Mouse (Mus musculus): ENCODE measurements around the gene Vdac1. TPM values are rescaled to one million over a fixed set of nuclear protein-coding genes. Genes with fewer than 3 reads are reported as not detected.

Vdac1 gene
- polyA plus RNA-seq, 1 experiment, result 394 TPM

DNA sequence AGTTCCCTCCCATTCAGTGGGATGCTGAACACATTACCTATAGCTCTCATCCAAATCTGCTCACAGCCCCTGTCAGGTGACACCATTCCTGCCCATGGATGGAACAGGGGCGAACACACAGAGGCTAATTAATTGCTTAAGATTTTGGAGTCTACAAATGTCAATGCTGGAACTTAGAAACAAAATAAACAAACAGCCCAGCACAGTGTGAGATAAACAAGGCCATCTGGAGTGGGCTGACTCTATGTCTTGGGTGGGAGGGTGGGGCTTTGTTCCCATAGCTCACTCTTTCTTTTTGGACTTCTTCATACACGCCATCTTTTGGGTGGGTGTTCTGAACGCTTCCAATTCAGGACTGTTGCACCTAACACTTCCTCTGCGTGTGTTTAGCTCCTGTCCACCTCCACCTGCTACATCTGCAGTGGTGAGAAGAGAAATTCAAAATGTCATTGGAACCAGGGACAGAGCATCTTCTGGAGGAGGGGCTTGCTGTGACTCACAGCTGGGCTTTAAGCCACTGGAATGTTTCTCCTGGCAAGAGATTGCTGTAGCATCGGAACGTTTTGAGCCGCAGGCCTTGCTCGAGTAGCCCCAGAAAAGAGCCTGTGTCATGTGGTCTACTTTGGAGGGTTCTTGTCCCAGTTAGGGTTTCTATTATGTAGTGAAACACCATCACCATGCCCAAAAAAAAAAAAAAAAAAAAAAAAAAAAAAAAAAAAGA lies 72.6 kb downstream of the Vdac1 start:
- Histone ChIP-seq H3K27me3 (ENCODE audit: control insufficient read depth, insufficient read depth, low read length) (no peaks in the 10 kb centered on the region), H3K4me1 (ENCODE audit: control insufficient read depth, insufficient read depth, low read length) (no peaks in the 10 kb centered on the region), H3K4me3 (replicated peaks; ENCODE audit: insufficient read depth, low read depth, low read length) (no peak overlapping the region), H3K27ac (ENCODE audit: insufficient read depth, low read length) (no peak overlapping the region)
- DNase-seq, result no peak
- 66% methylated on average over 8 of the region's 8 CpGs for WGBS
- no peak for TF ChIP-seq POLR2A (IDR thresholded peaks at IDR 0.05; ENCODE audit: borderline replicate concordance, insufficient read depth, low read length)
- TF ChIP-seq CTCF (IDR thresholded peaks at IDR 0.05; ENCODE audit: borderline replicate concordance, insufficient read depth, low read depth, low read length), result no peak

DNA sequence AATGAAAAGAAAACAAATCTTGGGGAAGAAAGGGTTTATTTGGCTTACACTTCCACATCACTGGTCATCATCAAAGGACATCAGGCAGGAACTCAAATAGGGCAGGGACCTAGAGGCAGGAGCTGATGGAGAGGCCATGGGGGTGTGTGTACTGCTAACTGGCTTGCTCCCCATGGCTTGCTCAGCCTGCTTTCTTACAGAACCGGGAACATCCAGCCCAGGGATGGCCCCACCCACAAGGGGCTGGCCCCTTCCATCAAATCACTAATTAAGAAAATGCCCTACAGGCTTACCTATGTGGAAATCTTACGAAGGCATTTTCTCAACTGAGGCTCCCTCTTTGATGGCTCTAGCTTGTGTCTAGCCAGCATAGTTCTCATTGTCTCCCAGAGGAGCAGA lies 73.1 kb downstream of the Vdac1 start:
- no peak for DNase-seq
- Histone ChIP-seq H3K27me3 (ENCODE audit: control insufficient read depth, insufficient read depth, low read length) (no peaks in the 10 kb centered on the region), H3K4me3 (replicated peaks; ENCODE audit: insufficient read depth, low read depth, low read length) (no peak overlapping the region), H3K27ac (ENCODE audit: insufficient read depth, low read length) (no peak overlapping the region), H3K4me1 (ENCODE audit: control insufficient read depth, insufficient read depth, low read length) (no peaks in the 10 kb centered on the region)
- WGBS, result 55% methylated on average over 2 of the region's 2 CpGs
- TF ChIP-seq POLR2A (IDR thresholded peaks at IDR 0.05; ENCODE audit: borderline replicate concordance, insufficient read depth, low read length) (no peak), CTCF (IDR thresholded peaks at IDR 0.05; ENCODE audit: borderline replicate concordance, insufficient read depth, low read depth, low read length) (no peak)

GRCm38 (mm10) chr11:52435466-52435865 lies 74.8 kb downstream of the Vdac1 start:
- TF ChIP-seq POLR2A (IDR thresholded peaks at IDR 0.05; ENCODE audit: borderline replicate concordance, insufficient read depth, low read length) (no peak), CTCF (IDR thresholded peaks at IDR 0.05; ENCODE audit: borderline replicate concordance, insufficient read depth, low read depth, low read length) (no peak)
- WGBS, result 91% methylated on average over 5 of the region's 5 CpGs
- no peak for DNase-seq
- Histone ChIP-seq H3K27ac (ENCODE audit: insufficient read depth, low read length) (no peak overlapping the region), H3K27me3 (ENCODE audit: control insufficient read depth, insufficient read depth, low read length) (no peaks in the 10 kb centered on the region), H3K4me1 (ENCODE audit: control insufficient read depth, insufficient read depth, low read length) (no peaks in the 10 kb centered on the region), H3K4me3 (replicated peaks; ENCODE audit: insufficient read depth, low read depth, low read length) (no peak overlapping the region)

DNA sequence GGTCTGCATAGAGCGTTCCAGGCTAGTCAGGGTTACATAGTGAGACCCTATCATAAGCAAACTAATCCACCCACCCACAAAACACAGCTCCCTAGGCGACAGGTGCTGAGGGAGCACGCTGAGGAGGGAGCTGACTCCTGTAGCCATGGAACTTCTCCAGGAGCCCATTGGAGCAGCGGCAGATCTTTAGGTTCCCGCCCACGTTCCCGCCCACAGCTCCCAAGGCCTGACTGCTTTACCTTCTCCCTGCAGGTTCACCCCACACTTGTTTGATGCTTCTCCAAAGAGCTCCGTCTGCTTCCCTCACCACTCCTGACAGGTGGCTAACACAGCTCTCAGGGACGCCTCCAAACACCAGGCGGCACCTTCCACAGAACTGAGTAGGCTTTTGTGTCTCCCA lies 76.5 kb downstream of the Vdac1 start:
- H3K4me1 ChIP-seq (ENCODE audit: control insufficient read depth, insufficient read depth, low read length), result no peaks in the 10 kb centered on the region
- TF ChIP-seq POLR2A (IDR thresholded peaks at IDR 0.05; ENCODE audit: borderline replicate concordance, insufficient read depth, low read length), result no peak
- no peak for TF ChIP-seq CTCF (IDR thresholded peaks at IDR 0.05; ENCODE audit: borderline replicate concordance, insufficient read depth, low read depth, low read length)
- H3K4me3 ChIP-seq (replicated peaks; ENCODE audit: insufficient read depth, low read depth, low read length), result no peak overlapping the region
- H3K27me3 ChIP-seq (ENCODE audit: control insufficient read depth, insufficient read depth, low read length), result no peaks in the 10 kb centered on the region
- no peak overlapping the region for H3K27ac ChIP-seq (ENCODE audit: insufficient read depth, low read length)
- 23% methylated on average over 10 of the region's 10 CpGs for WGBS
- no peak for DNase-seq

Other genes with a start within 250 kb of the Vdac1 start
- not detected in 2 replicates for gene Olfr1373, start 215.3 kb upstream of the Vdac1 start, polyA plus RNA-seq (2012; rRNA removed)
- not detected in 2 replicates for gene Olfr1371, start 146.9 kb upstream of the Vdac1 start, polyA plus RNA-seq (2012; rRNA removed)
- 298 and 324 TPM in 2 replicates for gene Skp1a, start 128.9 kb upstream of the Vdac1 start, polyA plus RNA-seq (2012; rRNA removed)
- 3.4 and 3.6 TPM in 2 replicates for gene Tcf7, start 77.8 kb upstream of the Vdac1 start, polyA plus RNA-seq (2012; rRNA removed)
- 88.1 and 88.6 TPM in 2 replicates for gene 9530068E07Rik, start 35.6 kb downstream of the Vdac1 start, polyA plus RNA-seq (2012; rRNA removed)

Measured in cerebellum, adult 2 months (tissue).